Mouse (Mus musculus) heart, adult 8-10 months (tissue): ENCODE measurements around the gene Itpkb. TPM values are rescaled to one million over a fixed set of nuclear protein-coding genes. Genes with fewer than 3 reads are reported as not detected.
A peak's percentile ranks its signal among the peaks of the same experiment; 100 is the strongest.

ENCODE experiments used
- DNase-seq: peaks from one replicate; pipeline ENCODE4 v3.0.0; 2022; ENCODE audit warnings: low spot score
- total RNA-seq, 4 experiments: library from RNA; stranded (reverse); gene quantifications; 2 replicates each; pipeline ENCODE4 v1.2.4; 2022

Gene Itpkb
- total RNA-seq, 4 experiments from 2014 or later, result 40.9 to 59.4 (median 57.3) TPM

GRCm38 (mm10) chr1:180420496-180421164 is 90.3 kb downstream of the Itpkb start:
- no peak for DNase-seq

- DNase-seq, result no peak
Observed at GRCm38 (mm10) chr1:180421165-180421909, 91.1 kb downstream of the Itpkb start.

- peak; percentile 83 for DNase-seq
Observed at GRCm38 (mm10) chr1:180422076-180422828, 92.0 kb downstream of the Itpkb start.

- DNase-seq, result peak; percentile 24
Observed at GRCm38 (mm10) chr1:180423008-180423639, 92.8 kb downstream of the Itpkb start.

- no peak for DNase-seq
Observed at GRCm38 (mm10) chr1:180423931-180424330, 93.6 kb downstream of the Itpkb start.

- DNase-seq, result no peak
Observed at GRCm38 (mm10) chr1:180426405-180426804, 96.1 kb downstream of the Itpkb start.

GRCm38 (mm10) chr1:180427685-180428084 is 97.4 kb downstream of the Itpkb start:
- no peak for DNase-seq

GRCm38 (mm10) chr1:180428101-180428712 is 97.9 kb downstream of the Itpkb start:
- DNase-seq, result peak; percentile 83

- DNase-seq, result no peak
Observed at GRCm38 (mm10) chr1:180428871-180429270, 98.6 kb downstream of the Itpkb start.

- DNase-seq, result no peak
Observed at GRCm38 (mm10) chr1:180429819-180430218, 99.5 kb downstream of the Itpkb start.

GRCm38 (mm10) chr1:180431833-180432232 is 101.5 kb downstream of the Itpkb start:
- no peak for DNase-seq

- no peak for DNase-seq
Observed at GRCm38 (mm10) chr1:180433098-180433538, 102.8 kb downstream of the Itpkb start.

- DNase-seq, result peak; percentile 48
Observed at GRCm38 (mm10) chr1:180433796-180434566, 103.7 kb downstream of the Itpkb start.

- DNase-seq, result no peak
Observed at GRCm38 (mm10) chr1:180434925-180435324, 104.6 kb downstream of the Itpkb start.

- no peak for DNase-seq
Observed at GRCm38 (mm10) chr1:180439496-180439895, 109.2 kb downstream of the Itpkb start.

- DNase-seq, result no peak
Observed at GRCm38 (mm10) chr1:180444411-180444810, 114.1 kb downstream of the Itpkb start.

GRCm38 (mm10) chr1:180449641-180450040 is 119.4 kb downstream of the Itpkb start:
- DNase-seq, result no peak

GRCm38 (mm10) chr1:180458274-180458673 is 128.0 kb downstream of the Itpkb start:
- DNase-seq, result peak; percentile 25

GRCm38 (mm10) chr1:180458680-180459079 is 128.4 kb downstream of the Itpkb start:
- no peak for DNase-seq

GRCm38 (mm10) chr1:180460721-180461120 is 130.4 kb downstream of the Itpkb start:
- no peak for DNase-seq

GRCm38 (mm10) chr1:180462396-180462795 is 132.1 kb downstream of the Itpkb start:
- peak; percentile 54 for DNase-seq
